Mouse (Mus musculus) heart, postnatal 10 days (tissue): ENCODE results near the gene B3gnt9. TPM values are rescaled to one million over a fixed set of nuclear protein-coding genes. Genes with fewer than 3 reads are reported as not detected.
A peak's percentile ranks its signal among the peaks of the same experiment; 100 is the strongest.

Experiments used
- DNase-seq, 2 experiments: peaks; one replicate each; pipeline ENCODE4 v3.0.0; 2021
- intact Hi-C: fragments of 180-260 bp; cut with DNase I; formaldehyde crosslinking; loops from one replicate; pipeline ENCODE4 v1.15.1; 2025
- total RNA-seq, 2 experiments: library from RNA; stranded (reverse); gene quantifications; 2 replicates each; pipeline ENCODE4 v1.2.3; 2021

The B3gnt9 gene
- total RNA-seq, 2 experiments from 2014 or later: 8.9 to 9.5 TPM

- intact Hi-C loops: no loop called here
- DNase-seq: no peak
These were observed 29.7 kb downstream of the B3gnt9 start for GRCm38 (mm10) chr8:105225272-105225593.

- intact Hi-C loops: no loop called here
- DNase-seq: peak; percentile 97 to 98
These were observed 30.3 kb downstream of the B3gnt9 start, which contains the start of gene D230025D16Rik for GRCm38 (mm10) chr8:105224413-105225271. Gene D230025D16Rik, plus strand, starts transcription at chr8:105225145.

DNA sequence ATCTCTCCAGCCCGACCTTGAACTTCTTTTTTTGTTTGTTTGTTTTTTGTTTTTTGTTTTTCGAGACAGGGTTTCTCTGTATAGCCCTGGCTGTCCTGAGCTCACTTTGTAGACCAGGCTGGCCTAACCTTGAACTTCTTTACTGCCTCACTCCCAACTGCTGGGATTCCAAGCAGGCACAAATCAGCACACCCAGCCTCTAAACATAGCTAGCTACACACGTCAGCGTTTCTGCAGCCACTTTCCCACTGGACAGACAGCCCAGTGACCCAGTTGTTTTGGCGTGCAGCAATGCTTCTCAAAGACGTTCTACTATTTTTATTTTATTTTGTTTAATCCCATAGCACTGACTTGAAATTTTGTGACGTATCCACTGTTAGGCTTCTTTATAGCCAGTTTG is 31.1 kb downstream of the B3gnt9 start:
- DNase-seq: peak; percentile 12 to 30
- intact Hi-C loops: no loop called here

DNA sequence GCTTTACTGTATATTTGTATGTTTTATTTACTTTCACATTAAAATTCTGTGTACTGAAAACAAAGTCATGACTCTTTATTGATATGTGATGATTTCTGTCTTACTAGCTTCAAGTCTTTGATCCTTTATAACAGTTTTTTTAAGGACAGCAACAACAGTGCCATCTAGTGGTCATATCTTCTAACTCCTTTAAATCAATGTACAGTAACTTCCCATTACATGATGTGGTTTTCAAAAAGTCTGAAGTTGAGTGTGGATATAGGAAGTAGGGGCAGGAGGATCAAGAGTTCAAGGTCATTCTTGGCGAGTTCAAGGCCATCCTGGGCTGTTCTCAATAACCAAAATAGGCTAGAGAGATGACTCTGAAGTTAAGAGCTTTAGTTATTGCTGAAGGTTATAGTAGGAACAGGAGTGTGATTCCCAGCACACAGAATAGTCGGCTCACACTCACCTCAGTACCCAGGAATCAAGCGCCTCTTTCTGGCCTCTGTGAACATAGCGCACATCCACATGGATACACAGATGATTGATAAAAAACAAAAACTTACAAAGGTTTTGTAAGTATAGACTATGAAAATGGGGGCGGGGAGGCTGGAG is 36.9 kb downstream of the B3gnt9 start:
- DNase-seq: peak; percentile 15 to 50
- intact Hi-C loops: loop anchor here (1.0 to 5.0 kb wide), 6 partner anchors 46 to 561 kb away; partner anchors contain the start of genes Cbfb and Ces2f

- intact Hi-C loops: no loop called here
- DNase-seq: no peak
These were observed 40.8 kb downstream of the B3gnt9 start for GRCm38 (mm10) chr8:105214104-105214503.

GRCm38 (mm10) chr8:105209153-105210110 is 45.5 kb downstream of the B3gnt9 start:
- intact Hi-C loops: no loop called here
- no peak for DNase-seq

- DNase-seq: no peak
- intact Hi-C loops: no loop called here
These were observed 47.2 kb downstream of the B3gnt9 start for GRCm38 (mm10) chr8:105207675-105208273.

- DNase-seq: no peak
These were observed 48.1 kb downstream of the B3gnt9 start for GRCm38 (mm10) chr8:105206766-105207275.

DNA sequence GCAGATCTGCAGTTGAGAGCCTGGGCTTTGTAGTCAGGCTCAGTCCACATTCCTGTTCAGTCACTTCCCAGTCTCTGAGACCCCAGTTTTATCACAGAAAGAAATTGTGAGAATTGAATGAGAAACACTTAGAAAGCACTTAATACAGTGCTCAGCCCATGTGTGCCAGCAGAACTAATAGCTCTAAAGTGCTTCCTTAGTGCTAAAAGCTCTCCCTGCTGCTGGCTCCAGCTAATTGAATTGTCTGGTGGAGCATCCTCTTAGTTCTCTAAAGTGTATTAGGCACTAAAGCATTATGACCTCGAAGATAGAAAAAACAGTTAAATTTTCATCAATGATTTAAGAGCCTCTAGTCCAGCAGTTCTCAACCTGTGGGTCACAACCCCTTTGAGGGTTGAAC is 49.2 kb downstream of the B3gnt9 start:
- intact Hi-C loops: no loop called here
- DNase-seq: no peak

More at GRCm38 (mm10) chr8:105206766-105207275, 48.1 kb downstream of the B3gnt9 start:
- intact Hi-C loops: no loop called here

Other genes with a start within 250 kb of the B3gnt9 start
- not detected for gene Ces3a, start 206.6 kb downstream of the B3gnt9 start, total RNA-seq
- under 1 TPM in 1 of 2 experiments, not detected in 1; 0.10 TPM for gene Ces3b, start 171.4 kb downstream of the B3gnt9 start, total RNA-seq
- gene Ces4a, start 123.4 kb downstream of the B3gnt9 start, total RNA-seq: not detected
- 10 to 100 TPM; 32.4 to 37.0 TPM for gene Cbfb, start 84.5 kb downstream of the B3gnt9 start, total RNA-seq
- 10 to 100 TPM; 18.2 to 19.5 TPM for gene D230025D16Rik, start 30.0 kb downstream of the B3gnt9 start, total RNA-seq
- 1 to 10 TPM; 9.1 to 9.7 TPM for gene Tradd, start 9.5 kb upstream of the B3gnt9 start, total RNA-seq
- 1 to 10 TPM; 2.8 to 4.1 TPM for gene Fbxl8, start 9.5 kb upstream of the B3gnt9 start, total RNA-seq
- gene Hsf4, start 14.6 kb upstream of the B3gnt9 start, total RNA-seq: under 1 TPM; 0.84 to 0.94 TPM
- gene Nol3, start 21.0 kb upstream of the B3gnt9 start, total RNA-seq: 10 to 100 TPM; 14.7 to 16.2 TPM
- gene 4931428F04Rik, start 34.7 kb upstream of the B3gnt9 start, total RNA-seq: 1 to 10 TPM; 2.8 to 6.3 TPM
- gene Exoc3l, start 40.9 kb upstream of the B3gnt9 start, total RNA-seq: 10 to 100 TPM; 11.6 to 13.6 TPM
- gene E2f4, start 42.5 kb upstream of the B3gnt9 start, total RNA-seq: 10 to 100 TPM; 25.6 to 29.0 TPM
- 1 to 10 TPM; 1.1 to 1.5 TPM for gene Elmo3, start 50.4 kb upstream of the B3gnt9 start, total RNA-seq
- gene Lrrc29, start 71.1 kb upstream of the B3gnt9 start, total RNA-seq: 1 to 10 TPM; 2.0 to 2.5 TPM
- 10 to 100 TPM; 30.7 to 31.5 TPM for gene Tmem208, start 71.2 kb upstream of the B3gnt9 start, total RNA-seq
- 10 to 100 TPM; 10.9 to 11.7 TPM for gene Fhod1, start 92.8 kb upstream of the B3gnt9 start, total RNA-seq
- gene Slc9a5, start 93.7 kb upstream of the B3gnt9 start, total RNA-seq: 1 to 10 TPM; 1.7 TPM
- gene Plekhg4, start 118.1 kb upstream of the B3gnt9 start, total RNA-seq: under 1 TPM in 1 of 2 experiments, not detected in 1; 0.12 TPM
- under 1 TPM in 1 of 2 experiments, not detected in 1; 0.12 TPM for gene Kctd19, start 158.3 kb upstream of the B3gnt9 start, total RNA-seq
- gene Lrrc36, start 158.4 kb upstream of the B3gnt9 start, total RNA-seq: 1 to 10 TPM in 1 of 2 experiments, under 1 TPM in 1; 0.77 to 1.2 TPM
- 10 to 100 TPM; 55.8 to 56.1 TPM for gene Tppp3, start 216.4 kb upstream of the B3gnt9 start, total RNA-seq
- gene Zdhhc1, start 241.7 kb upstream of the B3gnt9 start, total RNA-seq: 10 to 100 TPM; 14.8 to 16.8 TPM